Mouse (Mus musculus) embryonic facial prominence, embryonic 15.5 days (tissue): ENCODE data around the gene Ptgr2. TPM values are rescaled to one million over a fixed set of nuclear protein-coding genes. Genes with fewer than 3 reads are reported as not detected.

Source experiments
- ATAC-seq: fragments of 200-750 bp; cut with Nextera tagmentation; 2 replicates; pipeline ENCODE4 v1.8.0; 2017; ENCODE audit warnings: low read depth, moderate TSS enrichment; ENCODE audit not compliant: insufficient number of reproducible peaks, low FRiP score, low TSS enrichment
- H3K27ac ChIP-seq: fragments of 300-500 bp; sonication (generic); replicated peaks from 2 replicates; pipeline ENCODE4 v1.5.1; 2015; ENCODE audit warnings: mild to moderate bottlenecking, inconsistent platforms
- H3K27me3 ChIP-seq: fragments of 300-500 bp; sonication (generic); 2 replicates; pipeline ENCODE4 v1.6.1; 2015; ENCODE audit warnings: inconsistent platforms
- H3K36me3 ChIP-seq: fragments of 300-500 bp; sonication (generic); 2 replicates; pipeline ENCODE4 v1.6.1; 2015; ENCODE audit warnings: mild to moderate bottlenecking, inconsistent platforms
- H3K4me1 ChIP-seq: fragments of 300-500 bp; sonication (generic); 2 replicates; pipeline ENCODE4 v1.6.1; 2015; ENCODE audit warnings: inconsistent platforms
- H3K4me2 ChIP-seq: fragments of 300-500 bp; sonication (generic); replicated peaks from 2 replicates; pipeline ENCODE4 v1.6.1; 2015; ENCODE audit warnings: mild to moderate bottlenecking, inconsistent platforms
- H3K4me3 ChIP-seq: fragments of 300-500 bp; sonication (generic); replicated peaks from 2 replicates; pipeline ENCODE4 v1.5.1; 2015; ENCODE audit warnings: mild to moderate bottlenecking, inconsistent platforms
- H3K9ac ChIP-seq: fragments of 300-500 bp; sonication (generic); 2 replicates; pipeline ENCODE4 v1.6.1; 2015; ENCODE audit warnings: inconsistent platforms
- H3K9me3 ChIP-seq: fragments of 300-500 bp; sonication (generic); replicated peaks from 2 replicates; pipeline ENCODE4 v1.6.1; 2016; ENCODE audit warnings: inconsistent platforms
- WGBS: fragments of 180-500 bp; shearing (Covaris S2); methylation state at CpG from one replicate; pipeline ENCODE4 v1.1.7; 2015; 5-methylcytosine and 5-hydroxymethylcytosine counted together
- polyA plus RNA-seq: library from polyadenylated mRNA; unstranded; fragments of >200 nt; fragmentation: Nextera tagmentation; extraction: Ambion mirVana; gene quantifications from 2 replicates; pipeline ENCODE4 v1.2.1, GENCODE M21; 2015

The Ptgr2 gene
- polyA plus RNA-seq, 1 experiment from 2014 or later: 16.8 TPM

- Histone ChIP-seq H3K4me2 (no peak overlapping the region), H3K4me3 (no peak overlapping the region), H3K4me1 (peaks cover 13% of the 10 kb centered on the region), H3K27ac (no peak overlapping the region), H3K9me3 (no peaks in the 10 kb centered on the region), H3K9ac (no peak overlapping the region), H3K27me3 (no peaks in the 10 kb centered on the region), H3K36me3 (peaks cover 25% of the 10 kb centered on the region)
- 82% methylated on average over 9 of the region's 9 CpGs for WGBS
- ATAC-seq: no peak
These were observed 79.3 kb downstream of the Ptgr2 start for GRCm38 (mm10) chr12:84364291-84364690.

- Histone ChIP-seq H3K36me3 (peaks cover 32% of the 10 kb centered on the region), H3K4me2 (no peak overlapping the region), H3K27ac (no peak overlapping the region), H3K4me1 (peaks cover 13% of the 10 kb centered on the region), H3K9ac (no peak overlapping the region), H3K4me3 (no peak overlapping the region), H3K9me3 (no peaks in the 10 kb centered on the region), H3K27me3 (no peaks in the 10 kb centered on the region)
- 91% methylated on average over 6 of the region's 6 CpGs for whole genome bisulfite sequencing
- no peak for ATAC-seq
These were observed 80.1 kb downstream of the Ptgr2 start for GRCm38 (mm10) chr12:84365137-84365536.

Other genes starting within 250 kb of the Ptgr2 start
- gene Acot4, start 246.9 kb upstream of the Ptgr2 start, polyA plus RNA-seq: 0.25 and 0.45 TPM in 2 replicates
- gene Gm49366, start 246.3 kb upstream of the Ptgr2 start, polyA plus RNA-seq: not detected in 2 replicates
- gene Acot3, start 233.1 kb upstream of the Ptgr2 start, polyA plus RNA-seq: not detected in 2 replicates
- gene Acot5, start 215.9 kb upstream of the Ptgr2 start, polyA plus RNA-seq: 0.16 TPM in 2 replicates
- 2.1 and 2.4 TPM in 2 replicates for gene Acot6, start 184.6 kb upstream of the Ptgr2 start, polyA plus RNA-seq
- 6.0 and 6.3 TPM in 2 replicates for gene Dnal1, start 170.9 kb upstream of the Ptgr2 start, polyA plus RNA-seq
- gene Pnma1, start 136.7 kb upstream of the Ptgr2 start, polyA plus RNA-seq: 1.8 and 3.0 TPM in 2 replicates
- 15.4 and 15.9 TPM in 2 replicates for gene Elmsan1, start 66.4 kb upstream of the Ptgr2 start, polyA plus RNA-seq
- gene Zfp410, start 31.6 kb downstream of the Ptgr2 start, polyA plus RNA-seq: 80.1 and 81.7 TPM in 2 replicates
- 41.4 and 42.6 TPM in 2 replicates for gene Coq6, start 76.4 kb downstream of the Ptgr2 start, polyA plus RNA-seq
- gene Fam161b, start 76.6 kb downstream of the Ptgr2 start, polyA plus RNA-seq: 4.4 and 5.8 TPM in 2 replicates
- gene Entpd5, start 123.8 kb downstream of the Ptgr2 start, polyA plus RNA-seq: 22.0 and 24.1 TPM in 2 replicates
- 4.1 and 5.4 TPM in 2 replicates for gene Bbof1, start 123.8 kb downstream of the Ptgr2 start, polyA plus RNA-seq
- gene Rnf113a2, start 132.0 kb downstream of the Ptgr2 start, polyA plus RNA-seq: 23.5 and 23.8 TPM in 2 replicates
- gene Aldh6a1, start 165.8 kb downstream of the Ptgr2 start, polyA plus RNA-seq: 31.9 and 36.1 TPM in 2 replicates
- gene Lin52, start 166.2 kb downstream of the Ptgr2 start, polyA plus RNA-seq: 19.6 and 21.1 TPM in 2 replicates